Mouse (Mus musculus): ENCODE results near the gene Rbmxl1.

The Rbmxl1 gene

GRCm38 (mm10) chr8:78489733-78490132 lies 19.0 kb downstream of the Rbmxl1 start:
- DNase-seq: no peak

- peak; percentile 41 for DNase-seq
Observed at GRCm38 (mm10) chr8:78477051-78477829, 31.5 kb downstream of the Rbmxl1 start.

- peak; percentile 13 for DNase-seq
Observed at GRCm38 (mm10) chr8:78467889-78468288, 40.8 kb downstream of the Rbmxl1 start.

- no peak for DNase-seq
Observed at GRCm38 (mm10) chr8:78463941-78464340, 44.8 kb downstream of the Rbmxl1 start.

- no peak for DNase-seq
Observed at GRCm38 (mm10) chr8:78456441-78456840, 52.3 kb downstream of the Rbmxl1 start.

Measured in embryo, embryonic 11 days (tissue).